Mouse (Mus musculus) embryonic stem cell, embryonic (primary cell): ENCODE measurements around the gene Adgb.

Experiments used
- CTCF ChIA-PET, 4 experiments: fragments of 300-600 bp in 2 of 4; fragments of 350-600 bp in 2 of 4; sonication (Branson Sonifier 250); formaldehyde crosslinking; loops; one replicate each; lab custom pipeline; 2022; ENCODE audit warnings: inconsistent platforms in 2 of 4; lab: Charles Lee
- POLR2A ChIA-PET, 4 experiments: fragments of 300-600 bp in 2 of 4; fragments of 350-600 bp in 2 of 4; sonication (Branson Sonifier 250); formaldehyde crosslinking; loops; one replicate each; lab custom pipeline; 2022; ENCODE audit warnings: antibody characterized with exemption in 4 of 4, inconsistent platforms in 1 of 4; lab: Charles Lee

Adgb gene

GRCm38 (mm10) chr10:10355605-10356227 lies 116.4 kb downstream of the Adgb start:
- CTCF ChIA-PET: interaction anchor here in 1 of 4 experiments (0.6 to 1.3 kb wide), 2 partner anchors 203 to 577 kb away, joined by 3 to 4 read pairs; no protein-coding TSS in a partner anchor
- POLR2A ChIA-PET: no interaction called here

- CTCF ChIA-PET: no interaction called here
- POLR2A ChIA-PET: no interaction called here
Measured at GRCm38 (mm10) chr10:10352184-10352583, 119.9 kb downstream of the Adgb start.

- POLR2A ChIA-PET: no interaction called here
- CTCF ChIA-PET: no interaction called here
Measured at GRCm38 (mm10) chr10:10350550-10350949, 121.6 kb downstream of the Adgb start.

GRCm38 (mm10) chr10:10343930-10344329 lies 128.2 kb downstream of the Adgb start:
- ChIA-PET POLR2A (no interaction called here), CTCF (no interaction called here)

- CTCF ChIA-PET: no interaction called here
- POLR2A ChIA-PET: no interaction called here
Measured at GRCm38 (mm10) chr10:10325560-10325959, 146.6 kb downstream of the Adgb start.

GRCm38 (mm10) chr10:10322961-10323360 lies 149.2 kb downstream of the Adgb start:
- POLR2A ChIA-PET: interaction anchor here in 2 of 4 experiments (0.6 to 1.0 kb wide), 2 partner anchors 12 to 44 kb away, joined by 3 read pairs; no protein-coding TSS in a partner anchor

GRCm38 (mm10) chr10:10321119-10321781 lies 150.9 kb downstream of the Adgb start:
- ChIA-PET CTCF (interaction anchor here (0.6 to 1.5 kb wide), 4 partner anchors 11 to 754 kb away, joined by 3 to 4 read pairs (median 4); no protein-coding TSS in a partner anchor), POLR2A (interaction anchor here in 1 of 4 experiments (0.6 to 0.7 kb wide), 2 partner anchors 316 to 477 kb away, joined by 3 read pairs; no protein-coding TSS in a partner anchor)

More at GRCm38 (mm10) chr10:10322961-10323360, 149.2 kb downstream of the Adgb start:
- CTCF ChIA-PET: interaction anchor here in 1 of 4 experiments (0.6 kb wide), 1 partner anchor 530 kb away, joined by 3 read pairs; no protein-coding TSS in a partner anchor

GRCm38 (mm10) chr10:10320364-10321083 lies 151.6 kb downstream of the Adgb start:
- POLR2A ChIA-PET: interaction anchor here in 1 of 4 experiments (0.7 kb wide), 1 partner anchor 476 kb away, joined by 3 read pairs; no protein-coding TSS in a partner anchor

GRCm38 (mm10) chr10:10318086-10318485 lies 154.0 kb downstream of the Adgb start:
- CTCF ChIA-PET: no interaction called here
- POLR2A ChIA-PET: no interaction called here

More at GRCm38 (mm10) chr10:10320364-10321083, 151.6 kb downstream of the Adgb start:
- CTCF ChIA-PET: interaction anchor here (0.6 to 1.5 kb wide), 5 partner anchors 12 to 753 kb away, joined by 3 to 7 read pairs (median 4); no protein-coding TSS in a partner anchor

GRCm38 (mm10) chr10:10315631-10316030 lies 156.5 kb downstream of the Adgb start:
- CTCF ChIA-PET: no interaction called here
- POLR2A ChIA-PET: no interaction called here

GRCm38 (mm10) chr10:10314521-10314920 lies 157.6 kb downstream of the Adgb start:
- ChIA-PET POLR2A (no interaction called here), CTCF (no interaction called here)

- CTCF ChIA-PET: interaction anchor here in 1 of 4 experiments (0.6 kb wide), 1 partner anchor 29 kb away, joined by 3 read pairs; no protein-coding TSS in a partner anchor
- POLR2A ChIA-PET: no interaction called here
Measured at GRCm38 (mm10) chr10:10309877-10310426, 162.2 kb downstream of the Adgb start.

GRCm38 (mm10) chr10:10309056-10309455 lies 163.1 kb downstream of the Adgb start:
- CTCF ChIA-PET: no interaction called here
- POLR2A ChIA-PET: no interaction called here

- ChIA-PET CTCF (no interaction called here), POLR2A (no interaction called here)
Measured at GRCm38 (mm10) chr10:10307384-10307783, 164.7 kb downstream of the Adgb start.

- CTCF ChIA-PET: no interaction called here
- POLR2A ChIA-PET: no interaction called here
Measured at GRCm38 (mm10) chr10:10304370-10304769, 167.8 kb downstream of the Adgb start.

- POLR2A ChIA-PET: no interaction called here
Measured at GRCm38 (mm10) chr10:10301692-10302091, 170.4 kb downstream of the Adgb start.

GRCm38 (mm10) chr10:10300915-10301439 lies 171.1 kb downstream of the Adgb start:
- ChIA-PET POLR2A (no interaction called here), CTCF (no interaction called here)

More at GRCm38 (mm10) chr10:10301692-10302091, 170.4 kb downstream of the Adgb start:
- CTCF ChIA-PET: interaction anchor here in 1 of 4 experiments (0.6 kb wide), 2 partner anchors 619 to 828 kb away, joined by 3 read pairs; no protein-coding TSS in a partner anchor

- ChIA-PET CTCF (no interaction called here), POLR2A (no interaction called here)
Measured at GRCm38 (mm10) chr10:10299987-10300386, 172.1 kb downstream of the Adgb start.
